ENCODE assay signal across 8 mouse cellular contexts in the genomic region with DNA sequence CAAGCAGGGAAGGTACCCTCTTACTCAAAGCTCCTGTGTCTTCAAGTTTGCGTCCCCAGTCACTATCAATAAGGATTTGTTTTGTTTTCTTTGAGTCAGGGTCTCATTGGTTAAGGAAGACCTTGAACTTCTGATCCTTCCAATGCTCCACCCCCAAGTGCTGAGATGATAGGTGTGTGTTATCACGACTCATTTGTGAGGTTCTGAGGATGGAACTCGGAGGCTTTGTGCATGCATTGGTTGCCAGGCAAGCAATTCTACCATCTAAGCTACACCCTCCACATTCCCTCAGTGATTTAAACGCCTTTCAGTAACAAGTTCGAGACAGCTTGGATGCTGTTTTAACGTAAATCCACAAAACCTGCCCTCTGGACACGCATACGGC. TPM values are rescaled to one million over a fixed set of nuclear protein-coding genes. Genes with fewer than 3 reads are reported as not detected.
A peak's percentile ranks its signal among the peaks of the same experiment; 100 is the strongest.
DNase-seq lines count a peak whose midpoint lies in the region; ATAC-seq lines count a peak whose summit lies in the region.

No protein-coding gene starts in this region.

- H3K4me1 ChIP-seq in kidney, embryonic 14.5 days (ENCODE audit: control insufficient read depth, insufficient read depth, low read length), result peaks cover 13% of the 10 kb centered on the region; the same call in 1 of the 2 replicates
- H3K4me1 ChIP-seq in hindbrain, embryonic 12.5 days, result peaks cover 23% of the 10 kb centered on the region
- peaks cover 21% of the 10 kb centered on the region for H3K4me1 ChIP-seq in midbrain, embryonic 13.5 days (replicated peaks)

- peak overlapping the region; percentile 78 for H3K9ac ChIP-seq in kidney, embryonic 14.5 days (ENCODE audit: low read depth, low read length)
- H3K9ac ChIP-seq in hindbrain, embryonic 12.5 days, result peak overlapping the region; percentile 88
- peak overlapping the region; percentile 69 for H3K9ac ChIP-seq in midbrain, embryonic 13.5 days (replicated peaks)

- no peaks in the 10 kb centered on the region for H3K27me3 ChIP-seq in kidney, embryonic 14.5 days (ENCODE audit: control insufficient read depth, insufficient read depth, low read length)
- H3K27me3 ChIP-seq in hindbrain, embryonic 12.5 days, result no peaks in the 10 kb centered on the region
- no peaks in the 10 kb centered on the region for H3K27me3 ChIP-seq in midbrain, embryonic 13.5 days

- no peak for DNase-seq in kidney, postnatal 4 days
- DNase-seq in R1 (ENCODE audit: low read depth, low spot score), result peak; percentile 76
- no peak for DNase-seq in cerebellum, adult 8-10 months
- no peak for DNase-seq in cerebellum, postnatal 4 days (ENCODE audit: low spot score in 2 of 2)
- DNase-seq in c-Kit-positive CD71-positive TER-119-positive erythroid progenitor cells, embryonic 14.5 days (ENCODE audit: low spot score), result no peak

- peak overlapping the region; percentile 87 for H3K4me3 ChIP-seq in kidney, embryonic 14.5 days (ENCODE audit: low read length)
- H3K4me3 ChIP-seq in hindbrain, embryonic 12.5 days, result peak overlapping the region; percentile 90
- peak overlapping the region; percentile 86 for H3K4me3 ChIP-seq in midbrain, embryonic 13.5 days (replicated peaks)

- peak overlapping the region; percentile 91 for H3K4me2 ChIP-seq in kidney, embryonic 14.5 days (replicated peaks; ENCODE audit: low read depth, low read length)
- peak overlapping the region; percentile 90 for H3K4me2 ChIP-seq in hindbrain, embryonic 12.5 days (replicated peaks)
- H3K4me2 ChIP-seq in midbrain, embryonic 13.5 days (replicated peaks), result peak overlapping the region; percentile 85

- ATAC-seq in kidney, embryonic 14.5 days (ENCODE audit: low FRiP score, low TSS enrichment), result peak; percentile 5
- no peak; the same call in 1 of the 2 replicates for ATAC-seq in hindbrain, embryonic 12.5 days (ENCODE audit: low FRiP score)
- peak; percentile 27; the same call in 1 of the 2 replicates for ATAC-seq in midbrain, embryonic 13.5 days

- no peaks in the 10 kb centered on the region for H3K9me3 ChIP-seq in kidney, embryonic 14.5 days (ENCODE audit: control insufficient read depth, low read length)
- no peaks in the 10 kb centered on the region for H3K9me3 ChIP-seq in hindbrain, embryonic 12.5 days (replicated peaks)
- no peaks in the 10 kb centered on the region for H3K9me3 ChIP-seq in midbrain, embryonic 13.5 days

- H3K36me3 ChIP-seq in kidney, embryonic 14.5 days (ENCODE audit: control insufficient read depth, insufficient read depth, low read length), result 0 out of 2 replicates have a peak, but pooled peaks cover 3% of the 10 kb centered on the region
- H3K36me3 ChIP-seq in hindbrain, embryonic 12.5 days, result no peaks in the 10 kb centered on the region
- H3K36me3 ChIP-seq in midbrain, embryonic 13.5 days, result no peaks in the 10 kb centered on the region

- WGBS in kidney, embryonic 14.5 days, result 7% methylated on average over 8 of the region's 8 CpGs
- WGBS in hindbrain, embryonic 12.5 days, result 6% methylated on average over 8 of the region's 8 CpGs
- 9% methylated on average over 8 of the region's 8 CpGs for WGBS in midbrain, embryonic 13.5 days

- H3K27ac ChIP-seq in kidney, embryonic 14.5 days (ENCODE audit: low read depth, low read length), result peak overlapping the region; percentile 77; the same call in 1 of the 2 replicates
- H3K27ac ChIP-seq in hindbrain, embryonic 12.5 days, result peak overlapping the region; percentile 79
- H3K27ac ChIP-seq in midbrain, embryonic 13.5 days, result peak overlapping the region; percentile 88

RNA-seq across cellular contexts. Expression of gene Pttg1ip, which starts 0.5 kb away (rescaled TPM):
- 104 and 144 TPM in 2 replicates for polyA plus RNA-seq in kidney, embryonic 14.5 days (2014; fragmentation: Nextera tagmentation; extraction: Ambion mirVana)
- 77.2 and 78.8 TPM in 2 replicates for polyA plus RNA-seq in hindbrain, embryonic 12.5 days (2016; fragmentation: Nextera tagmentation; extraction: Ambion mirVana)
- 57.5 and 59.0 TPM in 2 replicates for polyA plus RNA-seq in midbrain, embryonic 13.5 days (2015; fragmentation: Nextera tagmentation; extraction: Ambion mirVana)

RNA-seq across cellular contexts. Expression of gene Sumo3, which starts 24.9 kb away (rescaled TPM):
- 253 and 294 TPM in 2 replicates for polyA plus RNA-seq in kidney, embryonic 14.5 days (2014; fragmentation: Nextera tagmentation; extraction: Ambion mirVana)
- polyA plus RNA-seq in hindbrain, embryonic 12.5 days (2016; fragmentation: Nextera tagmentation; extraction: Ambion mirVana), result 276 and 287 TPM in 2 replicates
- 302 and 320 TPM in 2 replicates for polyA plus RNA-seq in midbrain, embryonic 13.5 days (2015; fragmentation: Nextera tagmentation; extraction: Ambion mirVana)

RNA-seq across cellular contexts. Expression of gene Gm49325, which starts 25.0 kb away (rescaled TPM):
- polyA plus RNA-seq in kidney, embryonic 14.5 days (2014; fragmentation: Nextera tagmentation; extraction: Ambion mirVana), result 1.2 and 1.8 TPM in 2 replicates
- 13.2 and 13.3 TPM in 2 replicates for polyA plus RNA-seq in hindbrain, embryonic 12.5 days (2016; fragmentation: Nextera tagmentation; extraction: Ambion mirVana)
- polyA plus RNA-seq in midbrain, embryonic 13.5 days (2015; fragmentation: Nextera tagmentation; extraction: Ambion mirVana), result 2.5 TPM in 1 of 2 replicates, not detected in the other

RNA-seq across cellular contexts. Expression of gene Ube2g2, which starts 41.1 kb away (rescaled TPM):
- 41.3 and 51.8 TPM in 2 replicates for polyA plus RNA-seq in kidney, embryonic 14.5 days (2014; fragmentation: Nextera tagmentation; extraction: Ambion mirVana)
- polyA plus RNA-seq in hindbrain, embryonic 12.5 days (2016; fragmentation: Nextera tagmentation; extraction: Ambion mirVana), result 81.6 and 82.3 TPM in 2 replicates
- polyA plus RNA-seq in midbrain, embryonic 13.5 days (2015; fragmentation: Nextera tagmentation; extraction: Ambion mirVana), result 89.8 and 95.5 TPM in 2 replicates

RNA-seq across cellular contexts. Expression of gene Itgb2, which starts 51.0 kb away (rescaled TPM):
- polyA plus RNA-seq in kidney, embryonic 14.5 days (2014; fragmentation: Nextera tagmentation; extraction: Ambion mirVana), result 1.1 and 1.3 TPM in 2 replicates
- 0.70 and 1.6 TPM in 2 replicates for polyA plus RNA-seq in hindbrain, embryonic 12.5 days (2016; fragmentation: Nextera tagmentation; extraction: Ambion mirVana)
- 0.61 and 0.87 TPM in 2 replicates for polyA plus RNA-seq in midbrain, embryonic 13.5 days (2015; fragmentation: Nextera tagmentation; extraction: Ambion mirVana)
